Mouse (Mus musculus): ENCODE measurements around the gene Cryzl2.

- TF ChIP-seq POLR2A (IDR thresholded peaks at IDR 0.05; ENCODE audit: low read depth, low read length) (no peak), CTCF (conservative IDR thresholded peaks at IDR 0.05; ENCODE audit: insufficient read depth, insufficient read length, low read depth, low read length) (no peak)
Measured at GRCm38 (mm10) chr1:157449532-157449931, 8.8 kb upstream of the Cryzl2 start.

All from kidney, adult 2 months (tissue).